Mouse (Mus musculus) right cerebral cortex, postnatal 4 days (tissue): ENCODE data around the gene Ccdc188.
A peak's percentile ranks its signal among the peaks of the same experiment; 100 is the strongest.

Experiments used
- DNase-seq: peaks from one replicate; pipeline ENCODE4 v3.0.0-alpha.2; 2022

Ccdc188 gene

DNA sequence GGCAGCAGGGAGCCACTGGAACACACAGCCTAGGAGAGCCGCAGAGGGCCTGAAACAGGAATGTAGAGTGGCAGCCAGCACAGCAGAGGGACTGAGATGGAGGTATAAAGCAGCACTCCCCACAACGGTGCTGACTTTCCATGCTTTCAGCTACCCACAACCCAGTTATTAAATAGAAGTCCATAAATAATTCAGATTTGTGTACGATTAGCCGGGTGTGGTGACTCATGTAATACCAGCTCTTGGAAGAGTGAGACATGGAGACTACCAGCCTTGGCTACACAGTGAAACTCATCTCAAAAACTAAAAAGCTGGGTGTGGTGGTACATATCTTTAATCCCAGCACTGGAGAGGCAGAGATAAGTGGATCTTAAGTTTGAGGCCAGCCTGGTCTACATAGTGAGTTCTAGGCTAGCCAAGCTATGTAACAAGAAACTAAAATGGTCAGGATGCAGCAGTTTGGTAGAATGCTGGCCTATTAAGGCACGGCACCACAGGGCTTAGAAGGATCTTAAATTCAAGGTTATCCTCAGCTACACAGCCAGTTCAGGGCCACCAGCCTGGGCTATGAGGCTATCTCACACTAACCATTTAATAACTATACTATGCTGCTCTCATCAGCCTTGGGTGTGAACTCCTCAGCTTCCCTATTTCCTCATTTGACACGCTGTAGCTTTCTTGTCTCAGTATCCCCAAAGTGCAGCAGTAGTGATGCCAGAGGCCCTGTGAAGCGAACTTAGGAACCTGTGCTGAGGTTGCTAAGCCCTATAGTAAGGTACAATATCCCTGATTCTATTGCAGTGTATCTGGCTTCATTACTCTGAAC lies 19.2 kb downstream of the Ccdc188 start:
- DNase-seq: no peak

DNA sequence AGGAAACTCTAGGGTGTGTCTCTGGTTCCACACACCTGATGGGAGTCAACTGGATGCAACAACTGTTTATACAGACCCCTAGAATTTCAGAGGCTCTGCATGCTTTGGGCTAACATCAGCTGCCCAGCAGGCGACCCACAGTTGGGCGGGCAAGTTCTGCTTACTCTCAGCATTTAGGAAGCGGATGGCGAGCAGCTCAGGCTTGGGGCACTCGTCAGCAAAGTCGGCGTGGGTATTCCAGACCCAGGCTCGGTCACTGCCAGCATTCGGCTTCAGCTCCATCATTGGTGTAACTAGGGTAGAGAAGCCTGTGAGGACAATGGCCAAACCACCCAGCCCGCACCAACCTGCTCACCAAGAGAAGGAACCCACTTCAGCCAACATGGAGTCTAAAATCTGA lies 23.9 kb downstream of the Ccdc188 start:
- no peak for DNase-seq

DNA sequence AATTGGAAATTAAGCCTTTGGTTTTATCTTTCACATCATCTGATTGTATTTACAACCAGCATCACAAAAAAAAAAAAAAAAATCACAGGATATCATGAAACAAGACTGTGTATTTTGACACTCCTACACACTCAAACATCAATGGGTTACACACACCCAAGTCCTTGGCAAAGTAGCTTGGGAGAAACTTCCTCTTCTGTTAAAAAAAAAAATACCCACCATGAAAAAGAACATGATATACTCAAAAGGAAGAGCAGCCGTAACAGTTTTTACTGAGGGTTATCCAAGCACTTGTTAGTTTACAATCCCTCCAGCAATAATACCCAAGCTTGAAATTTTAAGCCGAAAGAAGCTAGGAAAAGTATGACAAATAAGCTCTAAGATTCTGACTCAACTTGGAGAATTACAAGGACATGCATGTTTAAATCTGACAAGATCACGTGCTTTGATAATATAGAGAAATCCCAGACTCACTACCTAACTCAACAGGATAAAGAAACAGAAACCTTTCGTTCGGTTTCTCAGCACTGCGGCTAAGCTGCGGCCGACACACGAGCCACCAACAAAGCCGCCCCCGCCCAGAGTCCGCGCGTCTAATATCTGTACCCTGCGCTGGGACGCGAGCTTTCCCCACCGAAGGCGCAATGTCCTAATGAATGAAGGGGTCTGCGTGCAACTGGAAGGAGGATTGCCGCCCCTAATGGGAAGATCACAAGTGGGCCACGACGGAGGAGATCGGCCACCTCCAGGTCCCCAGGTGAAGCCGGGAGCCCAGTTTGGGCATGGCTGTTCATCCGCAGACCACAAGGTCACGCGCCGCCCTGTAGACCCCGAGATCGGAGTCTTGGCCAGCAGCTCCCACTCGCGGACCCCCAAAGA lies 30.1 kb downstream of the Ccdc188 start:
- DNase-seq: no peak

DNA sequence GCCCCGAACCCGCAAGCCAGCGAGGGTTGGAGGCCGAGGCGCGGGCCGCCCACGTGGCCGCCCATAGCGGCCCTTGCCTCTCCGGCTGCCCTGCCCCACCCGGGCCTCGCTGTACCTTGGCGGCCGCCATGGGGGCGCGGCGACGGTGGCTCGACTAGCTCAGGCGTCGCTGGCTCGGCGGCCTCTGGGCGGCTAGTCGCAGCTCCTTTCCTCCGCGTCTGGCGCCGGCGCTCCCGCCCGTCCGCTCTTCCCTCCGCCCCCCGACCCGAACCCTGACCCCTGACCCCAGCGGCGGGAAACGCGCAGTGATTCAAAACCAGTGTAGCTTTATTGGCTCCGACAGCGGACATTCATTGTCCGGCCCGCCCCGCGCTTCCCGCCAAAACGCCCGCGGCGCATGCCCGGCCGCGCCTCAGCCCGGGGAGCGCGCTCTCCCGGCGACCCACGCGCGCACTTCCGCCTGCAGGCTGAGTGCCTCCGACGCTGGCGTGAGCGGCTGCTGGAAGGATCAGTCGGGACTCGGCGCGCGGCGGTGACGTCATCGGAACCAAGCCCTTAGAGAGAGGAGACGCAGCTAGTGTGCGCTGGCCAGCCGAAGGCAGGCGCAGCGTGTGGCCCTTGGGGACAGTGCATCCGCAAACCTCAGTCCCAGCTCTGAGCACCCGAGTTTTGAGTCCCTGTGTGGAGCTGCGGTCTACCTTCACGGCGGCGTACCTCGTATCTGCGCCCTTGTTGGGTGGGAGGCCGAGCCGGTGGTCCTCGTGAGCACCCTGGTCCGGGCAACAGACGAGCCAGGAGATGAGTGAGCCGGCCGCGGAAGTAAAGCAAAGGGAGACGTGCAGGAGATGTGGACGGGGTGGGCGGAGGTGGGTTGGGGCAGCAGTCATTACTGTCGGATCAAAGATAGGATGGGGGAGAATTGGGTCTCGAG lies 31.0 kb downstream of the Ccdc188 start, which contains the start of the genes Trmt2a and Ranbp1:
TSS of gene Trmt2a (plus strand) at position 247 of the 931 bp plus-strand sequence.
TSS of gene Ranbp1 (minus strand) at position 300 of the 931 bp plus-strand sequence.
- peak; percentile 99 for DNase-seq

DNA sequence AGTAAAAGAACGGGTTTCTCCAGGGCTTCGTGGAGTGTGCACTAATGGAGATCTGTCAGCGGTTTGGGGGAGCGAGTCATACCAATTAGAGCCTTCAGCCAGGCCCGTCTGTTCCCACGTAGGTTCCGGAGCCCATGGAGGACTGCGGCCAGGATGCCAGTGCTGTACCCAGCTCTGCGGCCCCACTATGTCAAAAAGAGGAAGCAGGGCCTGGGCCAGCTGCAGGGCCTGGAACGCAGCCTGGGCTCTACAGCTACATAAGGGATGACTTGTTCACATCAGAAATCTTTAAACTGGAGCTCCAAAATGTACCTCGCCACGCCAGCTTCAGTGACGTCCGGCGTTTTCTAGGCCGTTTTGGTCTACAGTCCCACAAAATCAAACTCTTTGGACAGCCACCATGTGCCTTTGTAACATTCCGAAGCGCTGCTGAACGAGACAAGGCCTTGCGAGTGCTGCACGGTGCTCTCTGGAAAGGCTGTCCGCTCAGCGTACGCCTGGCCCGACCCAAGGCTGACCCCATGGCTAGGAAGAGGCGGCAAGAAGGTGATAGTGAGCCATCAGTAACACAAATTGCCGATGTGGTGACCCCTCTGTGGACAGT lies 31.8 kb downstream of the Ccdc188 start:
- peak; percentile 47 for DNase-seq

DNA sequence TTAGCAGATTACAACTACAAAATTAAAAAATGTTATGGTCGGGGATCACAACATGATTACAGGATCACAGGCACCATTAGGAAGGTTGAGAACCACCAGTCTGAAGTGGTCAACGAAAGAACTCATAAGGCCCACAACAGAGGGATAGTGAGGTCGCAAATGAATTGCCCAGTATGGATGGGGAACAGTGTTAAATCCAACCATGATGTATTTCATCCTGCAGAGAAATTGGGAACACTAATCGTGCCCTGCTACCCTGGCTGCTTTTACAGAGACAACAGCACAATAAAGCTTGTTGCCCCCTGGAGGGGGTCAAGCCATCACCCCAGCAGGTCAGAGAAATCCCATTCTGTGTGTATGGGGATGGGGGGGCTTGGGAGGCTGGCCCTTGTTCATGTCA lies 32.6 kb downstream of the Ccdc188 start:
- DNase-seq: no peak

DNA sequence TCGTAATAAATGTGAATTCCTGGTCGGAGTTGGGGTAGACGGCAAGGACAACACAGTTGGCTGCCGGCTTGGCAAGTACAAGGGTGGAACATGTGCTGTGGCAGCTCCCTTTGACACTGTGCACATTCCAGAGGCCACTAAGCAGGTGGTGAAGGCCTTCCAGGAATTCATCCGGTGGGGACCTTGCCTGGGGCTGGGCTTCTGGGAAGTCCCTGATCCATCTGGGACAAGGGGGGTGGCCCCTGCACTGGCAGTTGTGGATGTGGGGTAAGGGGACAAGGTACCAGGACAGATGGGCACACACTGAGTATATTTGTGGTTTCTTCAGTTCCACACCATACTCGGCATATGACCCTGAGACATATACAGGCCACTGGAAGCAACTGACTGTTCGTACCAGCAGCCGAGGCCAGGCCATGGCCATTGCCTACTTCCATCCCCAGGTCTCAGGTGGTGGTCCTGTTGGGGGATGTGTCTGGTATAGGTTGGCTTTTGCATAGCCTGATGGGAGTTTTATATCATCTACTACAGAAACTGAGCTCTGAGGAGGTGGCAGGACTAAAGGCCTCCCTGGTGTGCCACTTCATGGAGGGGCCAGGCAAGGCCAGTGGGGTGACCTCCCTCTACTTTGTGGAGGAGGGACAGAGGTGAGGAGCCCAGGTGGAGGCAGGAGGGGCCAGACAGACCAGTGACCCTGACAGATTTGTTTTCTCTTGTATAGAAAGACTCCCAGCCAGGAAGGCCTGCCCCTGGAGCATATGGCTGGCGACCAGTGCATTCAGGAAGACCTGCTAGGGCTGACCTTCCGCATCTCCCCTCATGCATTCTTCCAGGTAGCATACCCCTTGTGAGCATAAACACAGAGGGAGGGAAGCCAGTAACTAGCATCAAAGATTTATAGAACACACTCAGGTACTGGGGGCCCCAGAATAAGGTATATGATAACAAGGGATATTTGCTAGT lies 33.4 kb downstream of the Ccdc188 start:
- DNase-seq: no peak

DNA sequence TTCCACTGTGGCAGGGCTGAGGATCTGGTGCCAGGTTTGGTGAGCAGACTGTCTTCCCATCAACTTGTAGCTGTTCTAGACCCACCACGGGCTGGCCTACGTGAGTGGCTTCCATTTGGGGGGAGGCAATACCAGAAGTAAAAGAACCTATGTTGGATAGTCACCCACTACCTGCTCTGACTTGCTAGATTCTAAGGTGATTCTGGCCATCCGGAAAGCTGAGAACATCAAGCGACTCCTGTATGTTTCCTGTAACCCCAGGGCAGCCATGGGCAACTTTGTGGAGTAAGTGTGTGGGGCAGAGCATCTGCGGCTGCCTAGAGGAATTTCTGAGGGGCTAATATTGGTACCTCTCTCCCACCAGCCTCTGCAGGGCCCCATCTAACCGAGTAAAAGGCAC lies 35.1 kb downstream of the Ccdc188 start:
- DNase-seq: no peak

DNA sequence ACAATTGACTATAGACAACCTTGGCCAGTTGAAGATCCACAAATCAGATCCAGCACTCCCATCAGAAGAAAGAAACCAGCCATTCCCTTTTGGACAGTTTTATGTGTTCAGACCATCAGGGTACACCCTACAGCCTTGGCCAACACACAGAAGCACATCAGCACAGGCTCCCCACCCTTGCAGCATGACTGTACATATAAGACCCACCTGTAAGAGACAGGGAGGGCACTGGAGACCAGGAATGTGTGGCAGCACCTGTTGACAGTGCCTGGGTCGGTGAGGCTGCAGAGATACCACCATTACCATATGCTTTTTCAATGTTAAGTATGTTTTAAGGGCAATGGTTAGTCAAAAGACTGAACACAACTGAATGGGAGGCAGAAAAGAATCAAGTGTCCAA lies 36.2 kb downstream of the Ccdc188 start:
- DNase-seq: no peak

DNA sequence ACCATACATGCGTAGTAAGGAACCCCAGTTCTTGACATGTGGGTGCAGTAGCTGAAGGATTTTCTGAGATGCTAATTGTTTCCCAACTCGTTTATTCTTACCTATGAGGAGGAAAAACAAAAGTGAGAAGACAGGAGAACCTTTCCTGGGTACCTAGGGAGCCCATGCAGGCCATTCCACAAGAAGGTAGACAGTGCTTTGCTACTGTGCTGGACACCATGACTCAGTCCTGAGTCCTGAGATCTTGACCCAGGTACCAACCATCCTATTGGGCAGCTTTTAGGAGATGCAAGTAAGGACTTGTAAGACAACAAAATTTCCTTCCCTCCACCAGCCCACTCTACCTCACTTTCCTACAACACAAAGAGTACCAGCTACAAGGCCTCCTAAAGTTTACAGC lies 40.5 kb downstream of the Ccdc188 start, which contains the start of gene Gm49776:
TSS of gene Gm49776 (minus strand) at position 101 of the 400 bp plus-strand sequence.
- no peak for DNase-seq

DNA sequence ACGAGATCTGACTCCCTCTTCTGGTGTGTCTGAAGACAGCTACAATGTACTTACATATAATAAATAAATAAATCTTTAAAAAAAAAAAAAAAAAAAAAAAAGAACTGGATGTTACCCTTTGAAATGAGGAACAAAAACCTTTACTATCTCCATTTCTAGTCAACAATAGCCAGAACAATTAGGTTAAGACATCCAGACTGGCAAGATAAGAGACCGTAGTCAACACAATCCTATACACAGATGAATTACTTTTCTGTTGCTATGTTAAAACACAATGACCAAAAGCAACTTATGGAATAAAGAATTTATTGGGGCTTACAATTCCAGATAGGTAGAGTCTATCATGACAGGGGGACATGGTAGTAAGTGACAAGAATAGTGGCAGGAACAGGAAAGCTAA lies 47.3 kb downstream of the Ccdc188 start:
- no peak for DNase-seq

DNA sequence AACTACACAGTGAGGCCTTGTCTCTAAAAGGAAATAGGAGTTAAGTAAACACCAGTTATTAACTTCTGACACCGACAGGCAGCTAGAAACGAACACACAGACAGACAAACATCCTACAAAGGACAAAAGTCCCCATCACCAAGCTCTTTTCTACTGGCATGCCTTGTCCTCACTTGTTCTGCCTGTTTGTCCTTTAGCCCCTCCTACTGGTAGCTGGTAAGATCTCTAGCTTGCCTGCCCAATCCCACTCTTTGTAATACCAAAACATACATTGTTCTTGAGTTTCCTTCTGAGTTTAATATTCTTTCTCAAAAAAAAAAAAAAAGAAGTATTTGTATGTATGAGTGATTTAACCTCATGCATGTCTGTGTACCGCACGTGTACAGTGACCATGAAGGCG lies 50.5 kb downstream of the Ccdc188 start:
- DNase-seq: no peak
